Mouse (Mus musculus) layer of hippocampus, postnatal 10 days (tissue): ENCODE data around the gene Abhd11. TPM values are rescaled to one million over a fixed set of nuclear protein-coding genes. Genes with fewer than 3 reads are reported as not detected.

Experiments
- total RNA-seq, 2 experiments: library from RNA; stranded (reverse); gene quantifications; 2 replicates each; pipeline ENCODE4 v1.2.3; 2021

Abhd11 gene
- total RNA-seq, 2 experiments from 2014 or later, result 41.1 to 49.2 TPM

Other genes starting within 250 kb of the Abhd11 start
- gene Tmem270, start 102.4 kb upstream of the Abhd11 start, total RNA-seq, result not detected
- not detected for gene Cldn13, start 93.6 kb upstream of the Abhd11 start, total RNA-seq
- 10 to 100 TPM in 1 of 2 experiments, 1 to 10 TPM in 1; 9.3 to 10.8 TPM for gene Mettl27, start 76.8 kb upstream of the Abhd11 start, total RNA-seq
- not detected for gene Cldn4, start 62.2 kb upstream of the Abhd11 start, total RNA-seq
- gene Cldn3, start 22.9 kb upstream of the Abhd11 start, total RNA-seq, result 1 to 10 TPM; 3.5 to 5.2 TPM
- gene Stx1a, start 14.3 kb downstream of the Abhd11 start, total RNA-seq, result 100 to 1,000 TPM; 182 to 196 TPM
- 10 to 100 TPM; 35.5 to 38.0 TPM for gene Dnajc30, start 55.0 kb downstream of the Abhd11 start, total RNA-seq
- gene Bud23, start 55.8 kb downstream of the Abhd11 start, total RNA-seq, result 10 to 100 TPM; 49.8 to 54.7 TPM
- gene Vps37d, start 69.1 kb downstream of the Abhd11 start, total RNA-seq, result 10 to 100 TPM; 31.7 to 34.8 TPM
- 1 to 10 TPM; 3.6 to 4.4 TPM for gene Mlxipl, start 80.7 kb downstream of the Abhd11 start, total RNA-seq
- 10 to 100 TPM; 23.0 to 23.7 TPM for gene Tbl2, start 140.5 kb downstream of the Abhd11 start, total RNA-seq
- 10 to 100 TPM; 27.7 to 29.8 TPM for gene Bcl7b, start 159.1 kb downstream of the Abhd11 start, total RNA-seq
- 10 to 100 TPM; 47.8 to 51.1 TPM for gene Baz1b, start 178.1 kb downstream of the Abhd11 start, total RNA-seq
- 10 to 100 TPM; 11.7 to 12.1 TPM for gene Fzd9, start 242.1 kb downstream of the Abhd11 start, total RNA-seq